Comparison of ENCODE assay signal across 11 mouse cellular contexts in the genomic region with DNA sequence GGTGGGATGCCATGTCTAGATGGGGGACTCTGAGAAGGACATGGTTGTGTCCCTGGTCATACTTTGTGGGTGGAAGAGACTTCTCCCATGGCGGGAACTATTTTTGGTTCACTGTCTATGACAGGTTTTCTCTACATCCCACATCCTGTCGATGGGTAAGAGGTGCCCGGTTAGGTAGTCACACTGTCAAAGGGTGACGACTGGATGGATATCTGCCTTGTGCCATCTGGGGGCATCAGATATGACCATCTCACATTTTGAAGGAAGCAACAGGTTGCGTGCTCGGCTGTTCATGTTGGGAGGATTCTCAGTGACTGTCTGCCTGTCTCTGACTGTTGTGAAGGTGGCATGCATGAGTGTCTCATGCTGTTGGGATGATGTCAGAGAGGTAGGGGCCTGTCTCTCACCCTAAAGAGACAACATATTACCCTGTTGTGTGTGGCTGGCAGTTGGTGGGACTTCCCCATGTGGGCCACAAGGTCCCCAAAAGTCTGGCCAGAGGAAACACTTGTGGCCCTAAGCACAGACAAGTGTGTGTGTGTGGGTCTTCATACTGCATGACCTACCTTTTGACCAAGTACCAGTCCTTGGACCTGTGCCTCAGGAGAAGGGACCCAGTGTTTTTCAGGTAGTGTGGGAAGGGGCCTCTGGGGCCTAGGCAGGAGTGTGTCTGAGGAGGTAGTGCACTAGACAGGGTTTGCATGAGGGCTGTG. TPM values are rescaled to one million over a fixed set of nuclear protein-coding genes. Genes with fewer than 3 reads are reported as not detected.
DNase-seq lines count a peak whose midpoint lies in the region; ATAC-seq lines count a peak whose summit lies in the region.
"Had no signal": no experiment of that assay in that cellular context is flagged by ENCODE, and none has a peak within 500 bp of the region (broad histone marks: within the 10 kb centered on the region; RNA-seq: fewer than 3 reads in every experiment).

No protein-coding gene starts in this region.

- DNase-seq in forebrain, embryonic 11.5 days (ENCODE audit: low spot score) = no peak
- no peak for DNase-seq in neural tube, embryonic 10.5 days (ENCODE audit: extremely low spot score, low spot score)
- DNase-seq in limb, embryonic 11.5 days (ENCODE audit: low spot score) = no peak
- no peak for DNase-seq in lung, postnatal 4 days
- DNase-seq: adrenal gland, adult 8-10 months; lung, postnatal 10 days had no signal

- peaks cover 8% of the 10 kb centered on the region for H3K36me3 ChIP-seq in forebrain, embryonic 13.5 days (ENCODE audit: poor library complexity, severe bottlenecking)
- no peaks in the 10 kb centered on the region for H3K36me3 ChIP-seq in forebrain, embryonic 11.5 days (ENCODE audit: control insufficient read depth, insufficient read depth, low read length)
- peaks cover 14% of the 10 kb centered on the region for H3K36me3 ChIP-seq in neural tube, embryonic 13.5 days
- peaks cover 3% of the 10 kb centered on the region; the same call in 1 of the 2 replicates for H3K36me3 ChIP-seq in limb, embryonic 11.5 days (ENCODE audit: control insufficient read depth, insufficient read depth, low read length)
- 0 out of 2 replicates have a peak, but pooled peaks cover 4% of the 10 kb centered on the region for H3K36me3 ChIP-seq in stomach, embryonic 15.5 days
- H3K36me3 ChIP-seq: intestine, embryonic 15.5 days had no signal

- H3K4me3 ChIP-seq in forebrain, embryonic 13.5 days = no peak overlapping the region
- H3K4me3 ChIP-seq in forebrain, embryonic 11.5 days (ENCODE audit: low read depth, low read length) = no peak overlapping the region
- no peak overlapping the region for H3K4me3 ChIP-seq in neural tube, embryonic 13.5 days
- H3K4me3 ChIP-seq in limb, embryonic 11.5 days (ENCODE audit: low read depth, low read length) = no peak overlapping the region
- H3K4me3 ChIP-seq in stomach, embryonic 15.5 days (replicated peaks) = no peak overlapping the region
- H3K4me3 ChIP-seq: intestine, embryonic 15.5 days had no signal

- ATAC-seq in forebrain, embryonic 13.5 days = no peak
- no peak for ATAC-seq in forebrain, embryonic 11.5 days (replicated peaks; ENCODE audit: low FRiP score)
- no peak for ATAC-seq in neural tube, embryonic 13.5 days (ENCODE audit: low read depth)
- no peak for ATAC-seq in limb, embryonic 11.5 days (ENCODE audit: insufficient number of reproducible peaks, low FRiP score, low TSS enrichment, low read depth)
- ATAC-seq in stomach, embryonic 15.5 days (ENCODE audit: insufficient read depth, low FRiP score, low read depth) = no peak
- no peak for ATAC-seq in megakaryocyte-erythroid progenitor cell, adult 5-6 weeks (replicated peaks; ENCODE audit: low FRiP score, low TSS enrichment, poor library complexity, severe bottlenecking)
- ATAC-seq: intestine, embryonic 15.5 days had no signal

- H3K4me1 ChIP-seq in forebrain, embryonic 13.5 days = peaks cover 78% of the 10 kb centered on the region
- peaks cover 31% of the 10 kb centered on the region for H3K4me1 ChIP-seq in forebrain, embryonic 11.5 days (replicated peaks; ENCODE audit: control insufficient read depth, insufficient read depth, low read length)
- peaks cover 96% of the 10 kb centered on the region for H3K4me1 ChIP-seq in neural tube, embryonic 13.5 days (replicated peaks)
- H3K4me1 ChIP-seq in limb, embryonic 11.5 days (ENCODE audit: control insufficient read depth, insufficient read depth, low read length) = peaks cover 90% of the 10 kb centered on the region
- peaks cover 98% of the 10 kb centered on the region for H3K4me1 ChIP-seq in stomach, embryonic 15.5 days

- no peak overlapping the region for H3K9ac ChIP-seq in forebrain, embryonic 13.5 days
- H3K9ac ChIP-seq in forebrain, embryonic 11.5 days (ENCODE audit: low read length) = no peak overlapping the region
- H3K9ac ChIP-seq in neural tube, embryonic 13.5 days = peak overlapping the region; percentile 61; the same call in 1 of the 2 replicates
- H3K9ac ChIP-seq in limb, embryonic 11.5 days (ENCODE audit: low read length) = peak overlapping the region; percentile 17; the same call in 1 of the 2 replicates
- H3K9ac ChIP-seq in stomach, embryonic 15.5 days = no peak overlapping the region
- H3K9ac ChIP-seq: intestine, embryonic 15.5 days had no signal

- H3K9me3 ChIP-seq in forebrain, embryonic 13.5 days (replicated peaks) = no peaks in the 10 kb centered on the region
- H3K9me3 ChIP-seq in forebrain, embryonic 11.5 days (ENCODE audit: control insufficient read depth, low read length) = no peaks in the 10 kb centered on the region
- H3K9me3 ChIP-seq in neural tube, embryonic 13.5 days = no peaks in the 10 kb centered on the region
- H3K9me3 ChIP-seq in limb, embryonic 11.5 days (ENCODE audit: control insufficient read depth, low read length) = no peaks in the 10 kb centered on the region
- no peaks in the 10 kb centered on the region for H3K9me3 ChIP-seq in stomach, embryonic 15.5 days
- H3K9me3 ChIP-seq: intestine, embryonic 15.5 days had no signal

- 0 out of 2 replicates have a peak overlapping the region, but pooled peaks have one; percentile 8 for H3K27ac ChIP-seq in forebrain, embryonic 13.5 days
- no peak overlapping the region for H3K27ac ChIP-seq in forebrain, embryonic 11.5 days (ENCODE audit: low read depth, low read length)
- peak overlapping the region; percentile 64 for H3K27ac ChIP-seq in neural tube, embryonic 13.5 days (replicated peaks)
- peak overlapping the region; percentile 83; the same call in 1 of the 2 replicates for H3K27ac ChIP-seq in limb, embryonic 11.5 days (replicated peaks; ENCODE audit: low read depth, low read length)
- H3K27ac ChIP-seq in stomach, embryonic 15.5 days = 0 out of 2 replicates have a peak overlapping the region, but pooled peaks have one; percentile 40

- H3K27me3 ChIP-seq in forebrain, embryonic 13.5 days = no peaks in the 10 kb centered on the region
- no peaks in the 10 kb centered on the region for H3K27me3 ChIP-seq in forebrain, embryonic 11.5 days (ENCODE audit: control insufficient read depth, insufficient read depth, low read length)
- H3K27me3 ChIP-seq in neural tube, embryonic 13.5 days = no peaks in the 10 kb centered on the region
- no peaks in the 10 kb centered on the region for H3K27me3 ChIP-seq in limb, embryonic 11.5 days (ENCODE audit: control insufficient read depth, insufficient read depth, low read length)
- H3K27me3 ChIP-seq in stomach, embryonic 15.5 days (replicated peaks) = no peaks in the 10 kb centered on the region
- H3K27me3 ChIP-seq: intestine, embryonic 15.5 days had no signal

- H3K4me2 ChIP-seq in forebrain, embryonic 13.5 days = no peak overlapping the region
- H3K4me2 ChIP-seq in forebrain, embryonic 11.5 days (ENCODE audit: low read depth, low read length, severe bottlenecking) = no peak overlapping the region
- H3K4me2 ChIP-seq in neural tube, embryonic 13.5 days = no peak overlapping the region
- H3K4me2 ChIP-seq in limb, embryonic 11.5 days (ENCODE audit: low read depth, severe bottlenecking) = no peak overlapping the region; the same call in 1 of the 2 replicates
- no peak overlapping the region for H3K4me2 ChIP-seq in stomach, embryonic 15.5 days
- H3K4me2 ChIP-seq: intestine, embryonic 15.5 days had no signal

- WGBS in forebrain, embryonic 13.5 days = 93% methylated on average over 6 of the region's 6 CpGs
- 95% methylated on average over 6 of the region's 6 CpGs for WGBS in forebrain, embryonic 11.5 days
- 94% methylated on average over 6 of the region's 6 CpGs for WGBS in neural tube, embryonic 13.5 days
- WGBS in limb, embryonic 11.5 days = 90% methylated on average over 6 of the region's 6 CpGs
- 78% methylated on average over 6 of the region's 6 CpGs for WGBS in stomach, embryonic 15.5 days

RNA-seq across cellular contexts. Expression of a gene that starts 39.9 kb away (rescaled TPM):
- 7.3 and 8.1 TPM in 2 replicates for polyA plus RNA-seq in forebrain, embryonic 13.5 days (2015; fragmentation: Nextera tagmentation; extraction: Ambion mirVana)
- polyA plus RNA-seq in forebrain, embryonic 11.5 days (2014; fragmentation: Nextera tagmentation; extraction: Ambion mirVana) = 5.5 and 7.5 TPM in 2 replicates
- 9.4 and 9.9 TPM in 2 replicates for polyA plus RNA-seq in neural tube, embryonic 13.5 days (2015; fragmentation: Nextera tagmentation; extraction: Ambion mirVana)
- 10.2 and 10.5 TPM in 2 replicates for polyA plus RNA-seq in limb, embryonic 11.5 days (2014; fragmentation: Nextera tagmentation; extraction: Ambion mirVana)
- 8.2 and 9.3 TPM in 2 replicates for polyA plus RNA-seq in stomach, embryonic 15.5 days (2015; fragmentation: Nextera tagmentation; extraction: Ambion mirVana)
- total RNA-seq in megakaryocyte-erythroid progenitor cell, adult 5-6 weeks (2014; fragmentation: Nextera tagmentation) = 4.8 and 7.0 TPM in 2 replicates
- total RNA-seq in megakaryocyte-erythroid progenitor cell, adult 5-6 weeks (2017) = 0.33 and 0.72 TPM in 2 replicates

Comparison
In these comparisons a context has a peak if more than half of its experiments do, and no peak if none do; other contexts are left out.
1. H3K9ac ChIP-seq: peak in neural tube, embryonic 13.5 days (single experiment) and limb, embryonic 11.5 days (single experiment); none in forebrain, embryonic 13.5 days (single experiment), forebrain, embryonic 11.5 days (single experiment) and stomach, embryonic 15.5 days (single experiment).